Mouse (Mus musculus) lung, adult 2 months (tissue): ENCODE measurements around the gene Vmn1r19.
"Not testable (repeated sequence)": the region's sequence is repeated elsewhere in the genome, so short reads cannot be mapped to it uniquely, and the experiment has no call there.

Source experiments
- CTCF ChIP-seq: fragments of 200-500 bp; IDR thresholded peaks from 2 replicates; pipeline ENCODE4 v1.5.1; 2011; ENCODE audit warnings: mild to moderate bottlenecking, low read length, control low read depth; ENCODE audit not compliant: insufficient read depth
- POLR2A ChIP-seq: fragments of 200-500 bp; IDR thresholded peaks from 2 replicates; pipeline ENCODE4 v1.6.1; 2011; ENCODE audit warnings: low read depth, mild to moderate bottlenecking, control low read depth, low read length, borderline replicate concordance; ENCODE audit errors: extremely low read depth

GRCm38 (mm10) chr6:57365866-57366265 is 37.7 kb upstream of the Vmn1r19 start:
- TF ChIP-seq POLR2A, CTCF: not testable (repeated sequence)
